Mouse (Mus musculus) midbrain, embryonic 11.5 days (tissue): ENCODE data around the gene Vmn1r43. TPM values are rescaled to one million over a fixed set of nuclear protein-coding genes. Genes with fewer than 3 reads are reported as not detected.

ENCODE experiments used
- ATAC-seq: fragments of 200-750 bp; cut with Nextera tagmentation; 2 replicates; pipeline ENCODE4 v1.8.0; 2017; ENCODE audit warnings: moderate TSS enrichment, moderate library complexity; ENCODE audit not compliant: low FRiP score
- DNase-seq: peaks from one replicate; pipeline ENCODE4 v3.0.0; 2015; ENCODE audit warnings: low spot score; ENCODE audit errors: missing footprints
- H3K27ac ChIP-seq: fragments of 300-500 bp; sonication (generic); 2 replicates; pipeline ENCODE4 v1.5.1; 2014; ENCODE audit warnings: low read depth, low read length
- H3K27me3 ChIP-seq: fragments of 300-500 bp; sonication (generic); 2 replicates; pipeline ENCODE4 v1.6.1; 2014; ENCODE audit warnings: mild to moderate bottlenecking, low read length, moderate library complexity, mixed read lengths; ENCODE audit not compliant: control insufficient read depth, insufficient read depth
- H3K36me3 ChIP-seq: fragments of 300-500 bp; sonication (generic); 2 replicates; pipeline ENCODE4 v1.6.1; 2014; ENCODE audit warnings: mild to moderate bottlenecking, low read length, moderate library complexity, mixed read lengths; ENCODE audit not compliant: control insufficient read depth, insufficient read depth
- H3K4me1 ChIP-seq: fragments of 300-500 bp; sonication (generic); 2 replicates; pipeline ENCODE4 v1.6.1; 2014; ENCODE audit warnings: low read length; ENCODE audit not compliant: control insufficient read depth, insufficient read depth
- H3K4me2 ChIP-seq: fragments of 300-500 bp; sonication (generic); 2 replicates; pipeline ENCODE4 v1.6.1; 2014; ENCODE audit warnings: mild to moderate bottlenecking, moderate library complexity
- H3K4me3 ChIP-seq: fragments of 300-500 bp; sonication (generic); 2 replicates; pipeline ENCODE4 v1.5.1; 2014; ENCODE audit warnings: low read depth, low read length
- H3K9ac ChIP-seq: fragments of 300-500 bp; sonication (generic); 2 replicates; pipeline ENCODE4 v1.6.1; 2014; ENCODE audit warnings: low read length
- H3K9me3 ChIP-seq: fragments of 300-500 bp; sonication (generic); 2 replicates; pipeline ENCODE4 v1.6.1; 2016; ENCODE audit warnings: low read length; ENCODE audit not compliant: control insufficient read depth
- WGBS: fragments of 180-500 bp; shearing (Covaris S2); extraction: QIAGEN DNeasy Blood & Tissue Kit; methylation state at CpG from one replicate; pipeline ENCODE4 v1.1.7; 2014; 5-methylcytosine and 5-hydroxymethylcytosine counted together
- polyA plus RNA-seq: library from polyadenylated mRNA; unstranded; fragments of >200 nt; fragmentation: Nextera tagmentation; extraction: Ambion mirVana; gene quantifications from 2 replicates; pipeline ENCODE4 v1.2.1, GENCODE M21; 2014

Vmn1r43 gene
- polyA plus RNA-seq, 1 experiment from 2014 or later: not detected

- no peaks in the 10 kb centered on the region for H3K36me3 ChIP-seq
- 76% methylated on average over 3 of the region's 3 CpGs for WGBS
- DNase-seq: no peak
Measured at GRCm38 (mm10) chr6:89857552-89857951, 18.7 kb downstream of the Vmn1r43 start.

More at GRCm38 (mm10) chr6:89857552-89857951, 18.7 kb downstream of the Vmn1r43 start:
- H3K9ac ChIP-seq: no peak overlapping the region
- no peaks in the 10 kb centered on the region for H3K27me3 ChIP-seq
- H3K4me2 ChIP-seq: no peak overlapping the region
- no peaks in the 10 kb centered on the region for H3K4me1 ChIP-seq
- H3K27ac ChIP-seq: no peak overlapping the region
- no peak for ATAC-seq
- H3K4me3 ChIP-seq: no peak overlapping the region
- H3K9me3 ChIP-seq: peaks cover 6% of the 10 kb centered on the region; the same call in 1 of the 2 replicates

Other genes starting within 250 kb of the Vmn1r43 start
- gene Txnrd3, start 232.4 kb downstream of the Vmn1r43 start, polyA plus RNA-seq: 14.3 and 15.6 TPM in 2 replicates
- gene Vmn1r40, start 168.9 kb downstream of the Vmn1r43 start, polyA plus RNA-seq: not detected in 2 replicates
- not detected in 2 replicates for gene Vmn1r41, start 135.6 kb downstream of the Vmn1r43 start, polyA plus RNA-seq
- not detected in 2 replicates for gene Vmn1r42, start within 50 bp of the Vmn1r43 start, polyA plus RNA-seq
- gene Vmn1r44, start 7.2 kb upstream of the Vmn1r43 start, polyA plus RNA-seq: not detected in 2 replicates
- gene Vmn1r45, start 64.2 kb upstream of the Vmn1r43 start, polyA plus RNA-seq: not detected in 2 replicates
- not detected in 2 replicates for gene Vmn1r46, start 92.9 kb upstream of the Vmn1r43 start, polyA plus RNA-seq
- not detected in 2 replicates for gene Vmn1r47, start 139.7 kb upstream of the Vmn1r43 start, polyA plus RNA-seq
- not detected in 2 replicates for gene Vmn1r48, start 160.4 kb upstream of the Vmn1r43 start, polyA plus RNA-seq
- gene Vmn1r49, start 202.1 kb upstream of the Vmn1r43 start, polyA plus RNA-seq: not detected in 2 replicates
- not detected in 2 replicates for gene Vmn1r50, start 225.0 kb upstream of the Vmn1r43 start, polyA plus RNA-seq
- 0.05 TPM in 1 of 2 replicates, not detected in the other for gene Vmn1r51, start 246.2 kb upstream of the Vmn1r43 start, polyA plus RNA-seq